Mouse (Mus musculus): ENCODE data around the gene Btnl10.
"Not testable (repeated sequence)": the region's sequence is repeated elsewhere in the genome, so short reads cannot be mapped to it uniquely, and the experiment has no call there.

Btnl10 gene

DNA sequence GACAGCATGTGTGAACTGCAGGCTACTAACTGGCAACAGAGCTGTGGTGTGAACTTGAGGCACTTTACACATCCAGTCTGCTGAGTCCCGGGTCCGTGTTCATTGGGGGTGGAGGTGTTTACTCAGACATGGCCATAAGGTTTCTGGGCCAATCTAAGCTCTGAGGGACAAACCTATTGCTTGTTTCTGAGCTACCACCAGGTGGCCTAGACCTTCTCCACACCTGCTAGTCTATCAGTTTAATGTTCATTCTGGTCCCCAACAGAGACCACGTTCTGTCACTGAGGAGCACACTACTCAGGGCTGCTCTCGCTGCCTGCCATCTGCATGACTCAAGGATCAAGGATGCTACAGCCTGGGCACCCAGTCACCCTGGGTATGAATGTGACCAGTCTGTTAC, 13.9 kb downstream of the Btnl10 start:
- DNase-seq = no peak

DNA sequence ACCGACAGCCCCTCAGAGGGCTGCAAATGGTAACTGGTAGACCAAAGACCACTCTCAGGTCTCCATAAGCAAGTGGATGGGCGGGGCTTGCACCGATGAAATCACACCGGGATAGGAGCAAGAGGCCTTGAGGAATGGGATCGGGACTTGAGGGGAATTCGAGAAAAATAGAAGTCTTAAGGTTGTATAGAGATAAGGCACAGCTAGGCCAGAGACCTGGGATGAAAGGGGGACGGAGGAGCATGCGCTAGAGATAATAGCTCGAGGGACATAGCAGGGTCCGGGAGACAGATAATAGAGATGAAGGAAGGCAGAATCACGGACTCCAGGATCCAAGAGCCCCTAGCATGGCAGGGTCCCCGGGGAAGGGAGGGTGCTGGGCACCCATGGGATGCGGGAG, 20.2 kb downstream of the Btnl10 start:
- DNase-seq = peak; percentile 65

DNA sequence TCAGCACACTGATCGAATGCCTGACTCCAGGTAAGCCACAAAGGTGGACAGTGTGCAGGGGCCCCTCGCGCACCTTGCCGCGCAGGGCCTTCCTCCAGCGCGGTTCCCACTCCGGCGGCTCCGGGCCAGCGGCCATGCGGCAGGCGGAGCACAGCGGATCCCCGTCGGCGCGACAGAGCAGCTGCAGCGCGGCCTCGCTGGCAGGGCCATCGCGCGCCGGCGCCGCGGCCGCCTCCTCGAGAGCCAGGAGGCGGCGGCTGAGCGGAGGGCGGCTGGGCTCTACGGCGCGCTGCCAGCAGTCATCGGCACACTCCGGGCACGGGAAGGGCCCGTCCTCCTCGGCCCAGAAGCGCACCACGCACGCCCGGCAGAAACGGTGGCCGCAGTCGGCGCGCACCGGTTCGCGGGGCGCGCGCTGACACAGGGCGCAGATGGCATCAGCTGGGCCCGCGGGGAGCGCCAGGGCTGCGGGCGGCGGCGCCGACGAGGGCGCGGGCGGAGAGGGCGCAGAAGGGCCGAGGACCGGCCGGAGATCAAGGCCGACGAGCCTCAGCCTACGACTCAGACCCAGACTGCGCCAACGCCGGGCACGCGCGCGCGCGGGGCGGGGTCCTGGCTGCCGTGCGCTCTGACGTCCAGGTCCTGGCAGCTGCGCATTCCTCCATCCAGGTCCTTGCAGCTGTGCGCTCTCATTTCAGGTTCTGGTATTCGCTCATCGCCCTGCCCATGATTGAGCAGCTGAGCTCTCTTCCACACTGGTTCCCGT, 20.8 kb downstream of the Btnl10 start, which contains the start of gene Rnf187:
Rnf187 (minus strand) TSS at position 595 of the 766 bp plus-strand sequence.
- DNase-seq = peak; percentile 96

DNA sequence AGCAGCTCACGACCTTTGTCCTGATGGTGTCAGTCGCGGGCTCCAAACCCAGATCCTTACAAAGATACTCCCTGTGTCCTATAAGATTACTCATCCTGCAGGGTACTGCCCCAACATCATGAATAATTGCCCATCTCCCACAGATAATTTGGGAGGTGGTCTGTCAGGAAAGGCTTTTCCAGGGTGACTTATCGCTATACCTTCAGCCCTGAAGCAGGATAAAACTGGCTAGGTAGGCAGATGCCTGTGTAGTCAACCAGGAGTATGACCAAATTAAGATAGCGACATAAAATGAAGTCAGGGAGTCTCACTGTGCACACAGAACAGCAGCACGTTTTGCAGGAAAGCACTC, 21.4 kb downstream of the Btnl10 start:
- no peak for DNase-seq

DNA sequence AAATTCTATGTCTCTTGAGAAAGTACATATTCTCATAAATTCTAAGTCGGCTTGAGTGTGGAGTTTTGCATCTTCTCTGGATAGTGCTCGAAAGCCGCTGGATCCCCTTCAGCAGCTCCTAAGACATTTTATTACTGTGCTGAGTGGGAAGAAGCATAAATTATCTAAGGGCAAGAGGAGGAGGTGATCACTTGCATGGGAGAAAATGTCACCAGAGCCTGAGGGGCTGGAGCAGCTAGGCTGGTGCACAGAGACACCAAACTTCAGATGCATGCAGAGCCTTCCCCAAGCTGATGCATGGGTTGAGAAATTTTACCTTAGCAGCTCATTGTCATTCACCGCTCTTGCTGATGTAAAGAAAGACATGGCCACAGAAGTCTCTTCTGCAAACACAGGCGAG, 26.4 kb downstream of the Btnl10 start:
- no peak for DNase-seq

DNA sequence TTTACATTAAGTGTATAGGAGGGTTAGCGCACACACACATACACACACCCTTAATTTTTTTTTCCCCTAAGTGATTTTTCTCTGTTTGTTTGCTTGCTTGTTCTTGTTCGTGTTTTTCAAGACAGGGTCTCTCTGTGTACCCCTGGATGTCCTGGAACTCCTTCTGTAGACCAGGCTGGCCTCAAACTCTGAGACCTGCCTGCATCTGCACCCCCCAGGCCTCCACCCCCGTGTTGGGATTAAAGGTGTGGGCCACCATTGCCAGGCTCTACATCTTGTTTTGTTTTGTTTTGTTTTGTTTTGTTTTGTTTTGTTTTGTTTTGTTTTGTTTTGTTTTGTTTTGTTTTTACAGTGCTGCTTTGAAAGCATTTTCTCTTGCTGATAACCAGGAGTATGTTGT, 29.6 kb downstream of the Btnl10 start:
- DNase-seq = no peak

DNA sequence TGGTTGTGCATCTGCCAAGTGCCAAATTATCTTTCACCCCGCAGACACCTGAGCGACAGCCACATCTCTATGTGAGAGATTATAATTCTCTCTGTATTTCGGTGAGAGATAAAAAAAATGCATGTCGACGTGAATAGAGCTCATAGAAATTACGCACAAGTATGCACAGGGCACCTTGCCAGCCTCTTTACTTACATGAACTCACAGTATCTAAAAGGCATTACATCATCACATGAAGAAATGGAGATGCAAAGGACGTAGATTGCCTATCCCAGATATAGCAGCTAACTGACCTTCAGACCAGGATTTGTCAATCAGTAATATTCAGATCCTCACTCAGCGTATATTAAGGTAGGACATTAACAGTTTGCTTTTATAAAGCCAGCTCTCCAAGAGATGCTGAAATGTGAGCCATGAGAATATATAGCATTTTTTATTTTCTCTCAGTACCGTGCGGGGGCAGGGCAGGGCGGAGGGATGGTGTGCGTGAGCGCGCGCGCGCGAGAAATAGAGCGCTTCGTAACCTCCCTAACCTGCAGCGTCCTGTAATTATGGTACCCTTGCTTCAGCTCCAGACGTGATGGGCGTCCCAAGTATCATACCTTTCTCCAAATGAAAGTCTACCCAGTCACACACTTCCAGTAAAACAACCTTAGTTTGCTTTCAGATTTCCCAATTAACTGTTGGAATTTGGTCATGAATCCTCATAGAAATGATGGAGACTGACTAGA, 30.3 kb downstream of the Btnl10 start:
- DNase-seq = peak; percentile 64

DNA sequence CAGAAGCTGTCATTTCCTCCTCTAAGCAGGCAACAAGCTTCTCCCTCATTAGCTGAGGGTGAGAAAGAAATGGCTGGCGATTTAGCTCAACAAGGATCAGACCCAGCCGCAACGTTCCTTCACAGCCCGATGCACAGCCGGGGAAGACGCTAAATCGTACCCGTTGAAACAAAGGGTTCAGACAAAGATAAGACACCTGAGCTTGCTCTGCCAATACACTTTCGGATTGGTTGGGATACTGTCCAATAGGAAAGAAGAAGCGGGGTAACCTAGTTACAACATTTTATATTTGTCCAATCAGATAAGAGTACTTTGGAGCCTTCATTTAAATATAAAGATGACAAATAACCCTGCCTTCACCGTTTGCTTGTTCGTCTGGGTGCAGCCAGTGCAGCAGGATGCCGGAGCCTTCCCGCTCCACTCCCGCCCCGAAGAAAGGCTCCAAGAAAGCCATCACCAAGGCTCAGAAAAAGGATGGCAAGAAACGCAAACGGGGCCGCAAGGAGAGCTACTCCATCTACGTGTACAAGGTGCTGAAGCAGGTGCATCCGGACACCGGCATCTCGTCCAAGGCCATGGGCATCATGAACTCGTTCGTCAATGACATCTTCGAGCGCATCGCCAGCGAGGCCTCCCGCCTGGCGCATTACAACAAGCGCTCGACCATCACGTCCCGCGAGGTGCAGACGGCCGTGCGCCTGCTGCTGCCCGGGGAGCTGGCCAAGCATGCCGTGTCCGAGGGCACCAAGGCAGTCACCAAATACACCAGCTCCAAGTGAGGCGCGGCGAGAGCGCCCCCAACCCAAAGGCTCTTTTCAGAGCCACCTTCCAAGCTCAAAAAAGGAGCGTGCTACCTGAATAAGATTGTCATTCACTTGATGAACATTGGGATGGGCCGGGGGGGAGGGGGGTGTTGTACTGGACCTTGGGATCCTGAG, 31.1 kb downstream of the Btnl10 start, which contains the start of gene Hist3h2ba:
Hist3h2ba (plus strand) TSS at position 379 of the 938 bp plus-strand sequence.
- peak; percentile 88 for DNase-seq

DNA sequence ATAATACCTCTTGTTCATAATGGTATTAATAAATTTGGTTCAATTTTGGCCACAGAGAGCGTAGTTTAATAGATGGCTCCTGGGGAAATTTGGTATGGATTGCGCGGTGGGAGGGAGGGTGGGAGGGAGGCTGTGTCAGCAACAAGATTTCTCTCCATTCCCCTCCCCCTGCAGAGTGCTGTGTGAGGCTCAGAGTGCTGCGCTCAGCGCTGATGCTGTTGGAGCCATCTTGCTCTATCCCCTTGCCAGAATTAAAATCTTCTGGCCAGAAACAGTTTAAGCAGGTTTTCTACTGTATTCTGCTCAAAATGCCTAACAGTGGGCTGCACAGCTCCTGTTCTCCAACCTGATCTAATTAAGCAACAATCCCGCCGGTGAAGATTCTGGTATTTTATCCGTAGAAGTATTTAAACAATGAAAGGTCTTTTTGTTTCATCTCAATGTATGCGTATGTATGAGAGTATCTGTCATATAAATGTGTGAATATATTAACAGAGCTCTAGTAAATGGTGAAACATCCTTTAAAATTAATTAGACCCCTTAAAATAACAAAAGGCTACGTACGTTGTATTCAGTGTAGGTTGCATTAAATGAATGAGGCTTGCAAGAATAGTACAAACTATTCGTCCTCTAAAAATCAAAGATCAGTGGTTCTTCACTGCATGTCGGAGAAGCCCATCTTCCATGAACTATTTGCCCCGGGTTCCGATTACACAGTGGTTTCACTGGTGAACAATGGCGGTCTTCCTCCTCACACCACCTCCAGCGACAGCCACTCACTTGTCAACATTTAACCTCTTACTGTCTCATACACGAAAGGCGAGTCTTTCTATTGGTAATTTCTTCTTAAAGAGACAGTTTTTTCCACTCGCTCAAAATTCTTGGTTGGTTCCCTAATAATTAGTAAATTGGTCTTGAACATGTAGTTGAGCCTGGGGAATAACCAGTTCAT, 32.0 kb downstream of the Btnl10 start:
- DNase-seq = peak; percentile 82

DNA sequence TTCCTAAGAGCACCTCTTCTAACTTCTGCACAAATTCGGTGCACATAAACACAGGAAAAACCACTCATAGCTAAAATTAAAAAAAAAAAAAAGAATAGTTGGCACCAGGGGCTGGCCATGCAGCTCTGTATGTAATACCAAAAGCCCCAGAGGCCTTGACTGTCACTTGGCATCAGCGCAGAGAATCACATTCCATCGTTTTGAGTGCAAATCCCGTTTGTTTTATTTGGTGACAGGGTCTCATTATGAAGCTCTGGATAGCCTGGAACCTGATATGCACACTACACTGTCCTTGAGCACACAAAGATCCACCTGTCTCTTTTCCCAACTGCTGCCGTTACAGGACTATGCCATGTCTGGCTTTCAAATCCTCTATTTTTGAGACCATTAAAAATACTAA, 33.5 kb downstream of the Btnl10 start:
- DNase-seq = no peak

DNA sequence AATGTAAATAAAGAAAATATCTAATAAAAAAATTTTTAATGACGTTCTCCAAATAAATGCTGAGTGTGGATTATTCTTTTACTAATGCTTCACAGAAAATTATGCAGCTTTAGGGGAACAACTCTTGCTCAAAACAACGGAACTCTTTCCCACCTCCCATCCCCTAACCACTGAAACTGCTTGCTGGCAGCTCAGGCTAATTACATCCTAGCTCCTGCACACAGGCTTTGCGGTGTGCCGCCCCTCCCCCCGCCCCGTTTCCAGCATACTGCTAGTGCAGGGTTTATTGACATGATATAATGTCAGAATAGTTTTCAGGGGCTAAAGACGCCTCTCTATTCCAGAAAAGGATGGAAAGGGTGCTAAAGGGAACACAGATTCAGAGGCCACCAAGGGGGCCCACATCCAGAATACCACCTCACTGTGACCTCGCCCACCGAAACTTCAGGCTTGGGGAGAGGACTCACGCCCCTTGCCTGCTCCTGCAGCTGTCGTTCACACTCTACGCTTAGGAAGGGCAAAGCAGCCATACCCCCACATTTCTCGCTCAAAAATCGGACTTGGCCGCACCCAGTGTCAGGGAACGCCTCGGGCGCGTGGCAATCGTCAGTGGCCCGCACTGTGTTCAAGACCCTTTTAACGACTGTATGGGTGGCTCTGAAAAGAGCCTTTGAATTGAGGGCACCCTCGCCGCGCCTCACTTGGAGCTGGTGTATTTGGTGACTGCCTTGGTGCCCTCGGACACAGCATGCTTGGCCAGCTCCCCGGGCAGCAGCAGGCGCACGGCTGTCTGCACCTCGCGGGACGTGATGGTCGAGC, 35.9 kb downstream of the Btnl10 start:
- DNase-seq = peak; percentile 73

DNA sequence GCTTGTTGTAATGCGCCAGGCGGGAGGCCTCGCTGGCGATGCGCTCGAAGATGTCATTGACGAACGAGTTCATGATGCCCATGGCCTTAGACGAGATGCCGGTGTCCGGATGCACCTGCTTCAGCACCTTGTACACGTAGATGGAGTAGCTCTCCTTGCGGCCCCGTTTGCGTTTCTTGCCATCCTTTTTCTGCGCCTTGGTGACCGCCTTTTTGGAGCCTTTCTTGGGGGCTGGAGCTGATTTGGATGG, 36.4 kb downstream of the Btnl10 start:
- DNase-seq = not testable (repeated sequence)

DNA sequence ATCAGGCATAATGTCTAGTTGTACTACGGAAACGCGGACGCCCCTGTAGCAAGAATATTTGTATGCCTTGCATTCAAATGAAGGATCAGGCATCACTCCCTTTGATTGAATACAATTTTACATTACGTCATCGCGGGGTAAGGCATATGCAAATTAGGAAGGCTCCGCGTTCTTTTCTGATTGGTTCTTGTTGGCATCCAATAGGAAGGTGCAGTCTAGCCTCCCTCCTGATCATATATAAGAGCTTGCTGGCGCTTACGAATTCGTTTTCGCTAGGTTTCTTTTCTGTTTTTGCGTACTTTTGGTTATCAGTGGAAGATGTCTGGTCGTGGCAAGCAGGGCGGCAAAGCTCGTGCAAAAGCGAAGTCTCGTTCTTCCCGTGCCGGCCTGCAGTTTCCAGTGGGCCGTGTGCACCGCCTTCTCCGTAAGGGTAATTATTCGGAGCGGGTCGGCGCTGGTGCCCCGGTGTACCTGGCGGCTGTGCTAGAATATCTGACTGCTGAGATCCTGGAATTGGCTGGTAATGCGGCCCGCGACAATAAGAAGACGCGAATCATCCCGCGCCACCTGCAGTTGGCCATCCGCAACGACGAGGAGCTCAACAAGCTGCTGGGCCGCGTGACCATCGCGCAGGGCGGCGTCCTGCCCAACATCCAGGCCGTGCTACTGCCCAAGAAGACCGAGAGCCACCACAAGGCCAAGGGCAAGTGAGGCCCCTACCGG, 36.9 kb downstream of the Btnl10 start, which contains the start of the genes Hist3h2a and Trim17:
Hist3h2a (plus strand) TSS at position 266 of the 723 bp plus-strand sequence.
Trim17 (plus strand) TSS at position 266 of the 723 bp plus-strand sequence.
- DNase-seq = peak; percentile 97

DNA sequence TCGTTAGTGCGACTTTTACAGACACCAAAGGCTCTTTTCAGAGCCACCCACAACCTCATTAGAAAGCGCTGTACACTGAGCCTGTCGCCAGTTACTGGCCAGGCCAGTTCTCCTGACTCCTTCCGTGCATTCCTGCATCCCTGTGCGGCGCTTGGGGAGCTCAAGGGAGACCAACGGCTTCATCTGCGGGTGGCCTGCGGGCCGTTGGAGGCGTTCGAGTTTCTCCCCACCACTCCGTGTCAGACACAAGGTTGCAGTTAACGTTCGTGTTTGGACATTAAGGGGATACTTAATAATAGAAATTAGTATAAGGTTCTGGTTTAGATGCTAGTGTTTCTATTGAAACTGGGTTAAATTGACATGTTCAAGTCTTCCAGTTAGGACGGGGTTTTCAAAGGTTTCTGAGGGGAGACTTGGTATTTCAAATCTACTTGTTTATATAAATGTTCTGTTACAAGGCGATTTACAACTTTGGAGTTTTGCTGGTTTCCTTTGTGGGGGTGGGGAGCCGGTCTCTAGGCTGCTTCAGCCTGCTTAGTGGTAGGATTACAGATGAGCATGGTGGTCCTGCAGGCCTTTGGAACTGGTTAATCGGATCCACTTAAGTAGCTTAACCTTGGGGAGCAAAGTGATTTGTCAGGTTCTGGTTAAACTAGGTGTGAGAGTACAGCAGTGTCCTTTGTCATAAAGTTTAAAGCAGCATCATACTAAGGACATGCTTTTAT, 37.6 kb downstream of the Btnl10 start:
- peak; percentile 62 for DNase-seq

DNA sequence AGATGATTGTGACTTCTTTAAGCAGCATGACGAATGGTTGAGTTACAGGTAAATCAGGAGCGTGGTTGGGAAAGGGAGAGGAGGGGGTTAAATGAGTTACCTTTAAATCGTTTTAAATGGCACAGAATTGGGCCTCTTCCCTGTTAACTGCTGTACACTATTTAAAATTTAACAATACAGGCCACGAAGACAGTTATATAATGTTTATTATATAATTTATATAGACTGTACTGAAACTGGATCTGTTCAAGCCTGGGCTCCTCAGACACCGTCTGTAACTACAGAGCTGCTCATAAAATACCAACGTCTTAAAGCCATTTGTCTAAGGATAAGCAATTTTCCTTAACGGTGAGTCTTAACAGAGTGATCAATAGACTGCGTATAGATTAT, 38.2 kb downstream of the Btnl10 start:
- DNase-seq = no peak

DNA sequence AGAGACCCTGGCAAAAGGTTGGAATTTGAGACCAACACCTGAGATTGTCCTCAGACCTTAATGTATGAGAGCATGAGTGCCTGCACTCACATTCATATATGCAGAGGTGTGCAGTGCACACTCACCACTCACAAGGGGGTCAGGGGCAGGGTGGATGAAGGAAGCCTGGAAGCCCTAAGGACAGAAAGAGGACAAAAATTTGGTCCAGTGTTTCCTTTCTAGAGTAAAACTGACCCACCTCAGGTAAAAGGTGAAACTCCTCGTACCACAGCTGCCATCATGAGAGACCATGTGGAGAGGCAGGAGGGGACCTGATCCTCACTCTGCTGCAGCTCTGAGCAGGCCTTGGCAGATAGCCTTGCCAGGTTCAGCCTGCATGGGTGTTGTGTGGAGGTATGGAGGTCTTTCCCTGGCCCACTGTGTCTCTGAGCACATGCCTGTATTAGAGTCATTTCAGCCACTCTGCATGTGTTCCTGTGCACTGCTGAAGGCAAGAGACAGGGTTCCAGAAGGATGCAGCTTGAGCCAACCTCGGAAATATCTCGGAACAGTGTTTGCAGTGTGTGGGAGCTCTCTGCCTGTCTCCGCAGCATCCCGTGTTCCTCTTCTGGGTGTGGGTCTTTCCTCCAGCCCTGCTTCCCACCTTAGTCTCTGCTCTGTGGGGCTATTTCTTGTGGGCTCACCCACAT, 39.7 kb downstream of the Btnl10 start:
- DNase-seq = no peak

DNA sequence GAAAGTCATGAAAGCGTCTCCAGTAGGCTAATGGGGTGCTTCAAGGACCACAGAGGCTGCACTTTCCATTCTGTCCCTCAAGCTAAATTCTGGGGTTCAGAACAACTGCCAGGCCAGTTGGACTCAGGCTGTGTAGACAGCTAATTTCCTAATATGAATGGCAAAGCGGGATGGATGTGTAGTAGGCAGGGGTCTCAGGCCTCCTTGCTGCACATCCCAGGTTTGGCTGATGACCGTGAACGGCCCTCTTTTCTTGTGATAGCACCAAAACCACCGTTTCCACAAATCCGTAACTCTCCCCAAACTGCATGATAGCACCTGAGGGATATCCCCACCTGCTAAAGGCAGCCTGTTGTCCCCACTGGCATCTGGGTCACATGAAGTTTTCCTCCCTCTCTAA, 40.8 kb downstream of the Btnl10 start:
- no peak for DNase-seq

DNA sequence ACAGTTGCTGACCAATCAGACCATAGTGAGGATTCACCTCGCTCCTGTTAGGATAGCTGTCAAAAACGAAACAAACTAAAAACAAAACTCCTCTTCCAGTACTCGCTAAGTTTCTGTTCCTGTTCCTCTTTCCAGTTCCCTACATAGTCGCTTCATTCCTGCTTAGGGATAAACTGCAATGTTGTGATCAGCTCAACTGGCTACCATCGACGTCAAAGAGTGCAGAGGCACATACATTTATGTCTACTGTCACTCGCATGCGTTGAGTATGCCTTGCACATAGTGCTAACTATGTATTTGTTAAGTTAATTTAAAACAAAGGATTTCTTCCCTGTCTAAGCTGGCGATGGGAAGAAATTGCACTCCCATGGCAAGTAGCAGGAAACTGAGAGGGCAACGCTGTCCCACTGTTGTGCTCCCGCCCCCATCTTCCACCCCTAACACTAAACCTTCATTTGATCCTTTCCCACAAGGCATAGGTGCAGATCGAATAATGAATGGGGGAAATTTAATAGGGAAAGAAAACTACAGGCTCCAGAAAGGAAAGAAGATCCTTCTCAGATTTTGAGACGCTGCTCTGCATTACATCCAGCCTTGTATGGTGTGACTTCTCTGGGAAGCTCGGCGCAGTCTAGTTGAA, 41.6 kb downstream of the Btnl10 start:
- no peak for DNase-seq
